Mouse (Mus musculus): Measurements from ENCODE around the gene Hsph1.

DNA sequence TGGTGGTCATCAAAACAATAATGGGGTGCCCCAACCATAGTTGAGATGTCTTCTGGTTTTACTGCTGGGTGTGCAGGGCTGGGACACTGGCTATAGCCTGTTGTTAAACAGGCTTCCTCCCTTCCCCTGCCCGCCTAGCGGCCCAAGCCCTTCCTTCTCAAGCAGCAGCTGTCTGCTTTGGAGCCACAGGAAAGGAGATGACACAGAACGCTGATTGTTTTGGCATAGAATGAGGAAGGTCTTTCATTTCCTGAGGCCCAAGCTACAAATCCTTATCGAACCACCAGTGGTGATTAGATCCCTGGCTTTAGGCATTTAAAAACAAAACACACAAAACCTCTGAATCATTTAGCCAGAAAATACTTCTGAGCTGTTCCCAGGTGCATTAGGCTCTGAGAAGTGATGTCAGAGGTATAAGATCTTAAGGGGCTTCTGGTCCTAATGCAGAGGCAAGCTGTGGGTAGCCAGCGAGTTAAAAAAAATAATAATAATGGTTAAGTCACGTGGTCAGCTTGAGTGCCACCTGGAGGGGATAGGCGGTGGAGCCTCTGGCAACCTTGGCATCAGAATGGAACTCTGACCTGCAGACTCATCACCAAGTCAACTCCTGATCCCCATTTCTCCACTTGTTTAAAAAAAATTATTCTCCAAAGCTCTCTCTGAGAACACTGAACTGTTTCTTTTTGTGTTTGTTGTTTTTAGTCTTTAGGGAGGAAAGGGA lies 47.2 kb downstream of the Hsph1 start:
- TF ChIP-seq CTCF (IDR thresholded peaks at IDR 0.05; ENCODE audit: low read depth): no peak
- TF ChIP-seq EP300 (optimal IDR thresholded peaks at IDR 0.05): no peak

Measured in stomach, postnatal 0 days (tissue).